Mouse (Mus musculus) urinary bladder, adult 18-20 months (tissue): ENCODE results near the gene Furin.
A peak's percentile ranks its signal among the peaks of the same experiment; 100 is the strongest.
"Not testable (repeated sequence)": the region's sequence is repeated elsewhere in the genome, so short reads cannot be mapped to it uniquely, and the experiment has no call there.

Experiments
- DNase-seq, 2 experiments: peaks; one replicate each; pipeline ENCODE4 v3.0.0; 2022; ENCODE audit warnings: low spot score in 2 of 2, mixed read lengths in 2 of 2

Gene Furin

DNA sequence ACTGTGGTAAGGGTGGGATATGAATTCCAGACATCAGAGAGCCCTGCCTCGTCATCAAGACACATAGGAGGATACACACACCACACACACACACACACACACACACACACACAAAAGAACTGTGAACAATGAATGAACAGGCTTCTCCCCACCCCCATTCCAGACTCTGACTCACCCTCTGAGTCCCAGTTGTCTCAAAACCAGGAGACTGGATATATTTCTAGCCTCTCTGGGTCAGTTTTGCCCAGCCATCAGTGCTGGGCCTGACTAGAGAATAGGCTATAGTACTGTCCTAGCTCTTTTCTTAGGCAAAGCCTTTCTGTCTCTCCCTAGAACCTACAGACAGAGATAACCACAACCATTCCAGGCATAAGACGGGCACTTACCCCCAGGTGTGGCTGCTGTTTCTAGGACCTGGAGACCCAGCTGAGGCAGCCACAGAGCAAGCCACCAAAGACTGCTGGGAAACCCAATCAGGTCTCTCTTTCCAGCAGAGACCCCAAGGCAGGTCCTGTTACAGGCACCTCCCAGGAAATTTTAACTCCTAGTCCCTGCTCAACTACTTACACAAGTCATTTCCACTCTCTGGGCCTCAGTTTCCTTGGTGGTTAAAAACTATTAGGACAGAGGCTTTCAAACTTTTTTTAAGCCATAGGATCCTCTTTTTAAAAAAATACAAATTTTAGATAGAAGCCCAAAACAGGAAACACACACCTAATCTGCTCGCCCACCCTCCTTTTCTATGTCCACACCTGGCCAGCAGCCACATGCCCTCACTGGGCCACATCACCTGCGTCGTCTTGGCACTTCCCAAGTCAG lies 4.0 kb downstream of the Furin start:
- no peak for DNase-seq

DNA sequence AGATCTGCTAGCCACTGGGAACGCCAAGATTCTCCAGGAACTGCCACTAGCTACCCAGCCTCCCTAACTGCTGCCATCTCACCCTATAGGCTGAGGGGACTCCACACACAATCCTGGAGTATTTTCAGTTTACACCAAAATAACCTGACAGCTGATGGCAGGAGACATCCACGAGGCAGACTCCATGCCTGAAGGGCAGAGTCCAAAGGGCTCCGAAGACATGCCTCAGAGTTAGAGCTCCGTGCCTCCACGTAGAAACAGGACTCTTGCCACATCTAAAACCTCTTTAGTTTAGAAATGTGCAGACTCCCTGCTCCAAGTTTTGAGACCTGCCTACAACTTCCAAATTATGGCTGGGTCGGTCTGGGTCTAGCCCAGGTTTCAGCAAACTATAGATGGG lies 4.7 kb downstream of the Furin start:
- DNase-seq, result no peak

DNA sequence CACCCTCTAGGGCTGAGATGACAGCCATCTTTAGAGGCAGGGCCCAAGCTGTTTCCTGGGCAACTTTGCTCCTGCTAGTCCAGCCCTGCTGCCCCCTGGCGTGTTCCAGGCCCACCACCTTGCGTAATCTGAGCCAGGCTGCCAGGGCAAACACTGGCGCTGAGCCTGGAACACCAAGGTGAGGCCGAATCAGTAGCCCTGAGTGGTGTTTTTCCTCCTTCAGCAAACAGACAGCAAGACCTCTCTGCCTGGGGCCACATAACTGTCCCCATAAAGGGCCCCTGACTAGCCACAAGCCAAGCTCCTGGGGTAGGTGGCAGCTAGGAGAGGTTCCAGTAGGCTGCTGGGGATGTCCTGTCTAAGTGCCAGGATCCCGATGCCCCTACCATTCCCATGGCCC lies 5.1 kb downstream of the Furin start:
- peak; percentile 58 to 70 for DNase-seq

DNA sequence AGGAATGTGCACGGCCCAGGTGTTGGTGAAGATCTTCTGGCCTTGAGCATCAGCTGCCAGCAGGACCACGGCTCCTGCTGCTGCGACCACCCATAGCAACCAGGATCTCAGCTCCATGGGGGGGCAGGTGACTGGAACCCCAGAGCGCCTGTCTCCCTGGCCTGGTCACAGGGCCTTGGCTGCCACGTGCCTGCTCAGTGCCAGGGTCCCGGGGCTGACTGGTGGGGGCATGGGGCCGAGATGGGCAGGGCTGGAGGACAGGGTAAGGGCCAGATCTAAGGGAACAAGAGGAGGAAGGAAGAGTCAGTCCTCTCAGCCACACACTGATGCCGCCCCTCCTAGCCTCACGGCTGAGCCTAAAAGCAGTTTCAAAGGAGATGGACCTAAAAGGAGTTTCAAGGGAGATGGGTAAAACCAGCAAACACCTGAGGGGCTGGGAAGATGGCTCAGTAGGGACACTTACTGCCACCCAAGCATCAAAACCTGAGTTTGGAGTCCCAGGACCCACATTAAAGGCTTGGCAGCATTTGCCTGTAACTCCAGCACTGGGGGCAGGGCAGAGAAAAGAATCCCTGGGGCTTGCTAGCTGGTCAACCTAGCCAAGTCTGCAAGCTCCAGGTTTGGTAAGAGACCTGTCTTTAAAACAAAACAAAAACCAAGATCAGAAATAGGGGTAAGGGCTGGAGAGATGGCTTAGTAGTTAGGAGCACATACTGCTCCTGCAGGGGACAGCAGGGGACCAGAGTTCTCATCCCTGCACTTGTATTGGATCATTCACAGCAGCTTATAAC lies 6.4 kb downstream of the Furin start:
- no peak for DNase-seq

DNA sequence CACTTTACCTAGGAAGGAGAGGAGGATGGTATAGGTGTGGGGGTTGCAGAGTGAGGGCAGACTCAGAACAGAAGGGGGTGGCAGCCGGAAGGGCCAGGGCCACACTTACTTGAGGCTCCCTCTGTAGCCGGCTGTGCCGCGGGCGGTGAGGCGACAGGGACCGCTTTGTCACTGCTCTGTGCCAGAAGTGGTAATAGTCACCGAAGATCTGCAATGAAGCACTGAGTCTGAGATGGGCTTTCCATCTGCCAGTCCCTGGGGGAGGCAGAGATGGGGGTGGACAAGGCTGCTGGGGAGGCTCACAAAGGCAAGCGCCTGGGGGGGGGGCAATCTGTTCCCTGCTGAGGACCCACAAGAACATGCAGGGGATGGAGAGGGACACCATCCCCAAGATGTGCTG lies 7.2 kb downstream of the Furin start:
- DNase-seq, result no peak

DNA sequence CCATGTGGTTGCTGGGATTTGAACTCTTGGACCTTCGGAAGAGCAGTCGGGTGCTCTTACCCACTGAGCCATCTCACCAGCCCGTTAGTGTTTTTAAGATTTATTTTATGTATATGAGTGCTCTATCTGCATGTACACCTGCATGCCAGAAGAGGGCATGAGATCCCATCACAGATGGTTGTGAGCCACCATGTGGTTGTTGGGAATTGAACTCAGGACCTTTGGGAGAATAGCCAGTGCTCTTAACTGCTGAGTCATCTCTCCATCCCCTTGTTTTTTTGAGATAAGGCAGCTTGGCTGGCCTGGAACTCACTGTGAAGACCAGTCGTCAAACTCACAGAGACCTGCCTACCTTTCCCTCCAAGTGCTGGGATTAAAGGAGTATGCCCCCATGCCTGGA lies 8.8 kb downstream of the Furin start:
- not testable (repeated sequence) for DNase-seq

DNA sequence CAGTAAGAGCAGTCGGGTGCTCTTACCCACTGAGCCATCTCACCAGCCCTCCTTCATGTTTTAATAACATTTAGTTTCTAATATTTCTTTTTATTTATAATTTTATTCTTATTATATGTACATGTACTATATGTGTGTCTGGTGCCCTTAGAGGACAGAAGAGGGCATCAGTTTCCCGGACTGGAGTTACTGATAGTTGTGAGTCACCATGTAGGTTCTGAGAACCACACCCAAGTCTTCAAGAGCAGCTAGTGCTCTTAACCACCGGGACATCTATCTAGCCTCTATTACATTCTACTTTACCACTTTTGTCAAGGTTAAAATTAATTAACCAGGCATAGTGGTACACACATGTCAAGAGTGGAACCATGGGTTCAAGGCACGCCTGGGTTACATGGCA lies 10.6 kb downstream of the Furin start:
- no peak for DNase-seq

DNA sequence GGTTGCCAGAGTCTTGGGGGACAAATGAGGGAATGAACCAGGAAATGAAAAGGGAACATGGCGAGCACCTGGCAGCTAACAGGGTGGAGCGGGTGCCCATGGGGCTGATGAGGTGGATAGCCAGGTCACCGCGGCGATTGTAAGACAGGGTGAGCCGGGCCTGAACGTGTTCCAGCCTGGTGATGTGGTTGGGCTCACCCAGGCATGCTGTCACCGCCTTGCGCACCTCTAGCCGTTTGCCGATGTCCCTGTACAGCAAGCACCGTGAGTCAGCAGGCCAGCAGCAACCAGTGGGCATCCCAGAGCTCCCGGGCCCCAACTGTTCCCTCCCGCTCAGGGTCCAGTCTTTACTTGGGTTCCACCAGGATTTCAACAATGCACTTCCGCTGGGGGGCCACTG lies 13.1 kb downstream of the Furin start:
- DNase-seq, result peak in 1 of 2 experiments; percentile 59

DNA sequence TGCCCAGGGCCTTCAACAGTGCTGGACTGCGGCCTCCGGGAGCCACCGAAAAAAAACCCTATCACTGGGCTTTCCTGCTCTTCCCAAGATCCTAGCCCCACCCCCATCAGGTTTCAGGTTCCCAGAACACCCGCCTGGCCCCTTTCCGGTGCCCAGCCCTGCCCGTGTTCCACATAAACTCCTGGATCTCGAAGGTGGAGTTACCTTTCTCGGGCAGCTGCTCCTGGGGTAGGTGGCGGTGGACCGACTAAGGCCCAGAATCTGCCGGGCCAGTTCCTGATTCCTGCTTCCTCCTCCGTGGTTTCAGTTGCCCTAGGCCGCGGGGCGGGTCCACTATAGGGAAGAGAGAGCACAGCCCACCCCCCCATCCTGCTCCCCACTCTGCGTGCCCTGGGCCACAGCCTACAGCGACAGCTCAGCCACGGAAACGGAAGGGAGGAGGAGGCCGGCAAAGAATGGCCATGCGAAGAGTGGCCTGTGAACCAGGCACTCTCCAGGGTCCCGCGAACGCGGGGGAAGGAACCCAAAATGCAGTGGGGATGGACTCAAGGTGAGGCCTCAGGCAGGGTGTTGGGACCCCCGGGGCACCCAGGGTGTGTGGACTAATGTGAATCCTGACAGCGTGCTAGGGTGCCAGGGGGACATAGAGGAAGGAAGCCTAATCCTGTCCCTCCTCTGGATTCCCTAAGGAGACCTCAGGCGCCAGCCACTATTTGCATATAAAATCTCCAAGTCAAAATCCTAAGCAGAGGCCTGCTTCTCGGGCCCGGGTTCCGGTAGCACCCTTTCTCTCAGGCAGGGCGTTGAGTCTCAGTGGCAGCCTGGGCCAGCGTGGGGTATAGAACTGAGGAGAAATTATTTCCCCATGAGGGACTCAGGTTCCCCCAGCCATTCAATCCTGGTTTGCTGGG lies 17.3 kb downstream of the Furin start, which contains the start of gene Fes:
Gene Fes (minus strand): TSS at position 314 of the 911 bp plus-strand sequence.
- DNase-seq, result peak in 1 of 2 experiments; percentile 41

DNA sequence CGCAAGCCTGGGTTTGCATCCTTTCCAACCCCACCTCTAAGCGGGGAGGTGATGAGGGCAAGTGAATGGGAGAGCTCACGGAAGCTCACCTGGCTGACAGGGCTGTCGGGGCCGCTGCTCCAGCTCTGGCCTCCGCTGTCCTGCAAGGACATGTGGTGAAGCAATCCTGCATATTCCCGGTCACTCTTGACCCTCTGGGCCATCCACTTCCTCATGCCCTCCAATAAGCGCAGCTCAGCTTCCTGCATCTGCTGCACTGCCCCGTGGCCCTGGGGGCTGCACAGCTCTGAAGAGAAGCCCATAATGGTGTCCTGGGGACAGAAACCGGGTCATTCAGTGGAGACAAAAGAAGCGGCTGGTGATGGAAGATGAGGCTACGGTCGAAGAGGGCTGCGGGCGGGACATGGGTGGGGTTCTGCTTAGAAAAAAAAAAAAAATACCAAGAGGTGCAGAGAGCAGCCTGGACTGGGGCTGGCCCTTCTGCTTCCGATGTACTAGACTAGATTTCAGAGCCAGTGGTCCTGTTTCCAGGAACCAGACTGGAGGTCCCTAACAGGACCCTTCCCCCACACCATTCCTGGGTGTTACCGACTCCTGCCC lies 18.1 kb downstream of the Furin start:
- DNase-seq, result no peak

DNA sequence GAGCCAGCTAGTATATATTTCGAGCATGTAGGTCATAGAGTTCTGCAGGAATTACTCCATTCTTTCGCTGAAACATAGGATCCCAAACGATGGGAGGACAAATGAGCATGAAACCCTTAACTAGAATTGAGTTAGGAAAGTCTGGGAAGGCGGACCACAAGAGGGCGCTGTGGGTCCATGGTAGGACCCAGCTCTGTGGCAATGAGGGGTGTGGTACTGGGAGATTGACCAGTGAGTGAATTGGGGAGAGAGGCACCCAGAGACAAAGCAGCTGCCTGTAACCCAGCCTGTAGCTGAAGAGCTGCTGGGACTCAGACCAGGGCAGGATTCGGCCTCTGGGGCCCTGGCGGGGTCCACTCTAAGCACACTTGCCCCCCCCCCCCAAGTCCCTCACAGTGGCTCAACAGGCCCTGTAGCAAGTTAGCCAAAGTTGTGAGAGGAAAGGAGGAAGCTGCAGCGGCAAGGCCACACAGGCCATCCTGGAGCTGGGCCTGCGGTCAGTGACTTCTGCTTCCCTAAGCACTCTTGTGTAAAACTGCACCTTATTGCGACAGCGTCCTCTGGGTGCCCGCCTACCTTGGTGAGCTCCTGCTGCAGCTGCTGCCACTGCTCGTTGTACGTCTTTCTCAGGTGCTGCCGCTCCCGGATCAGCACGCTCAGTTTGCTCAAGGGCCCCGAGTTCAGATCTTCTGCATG lies 18.9 kb downstream of the Furin start:
- peak; percentile 82 to 86 for DNase-seq

DNA sequence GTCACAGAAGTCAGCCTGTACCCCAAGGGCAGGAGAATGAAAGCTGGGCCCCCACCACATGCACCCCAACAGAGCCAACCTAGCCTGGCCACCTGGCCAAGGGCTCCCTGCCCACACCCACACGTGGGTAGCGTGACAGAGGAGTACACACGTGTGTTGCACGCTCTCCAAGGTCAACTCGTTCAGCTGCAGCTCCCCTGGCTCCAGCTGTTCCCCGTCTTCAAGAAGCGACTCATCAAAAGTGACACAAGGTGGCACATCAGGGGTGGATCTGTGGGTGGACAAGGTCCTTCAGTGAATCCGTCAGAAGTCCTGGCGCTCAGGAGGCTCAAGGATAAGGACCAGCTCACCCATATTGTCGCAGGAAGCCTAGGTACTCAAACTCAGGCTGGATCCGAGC lies 22.3 kb downstream of the Furin start:
- no peak for DNase-seq

DNA sequence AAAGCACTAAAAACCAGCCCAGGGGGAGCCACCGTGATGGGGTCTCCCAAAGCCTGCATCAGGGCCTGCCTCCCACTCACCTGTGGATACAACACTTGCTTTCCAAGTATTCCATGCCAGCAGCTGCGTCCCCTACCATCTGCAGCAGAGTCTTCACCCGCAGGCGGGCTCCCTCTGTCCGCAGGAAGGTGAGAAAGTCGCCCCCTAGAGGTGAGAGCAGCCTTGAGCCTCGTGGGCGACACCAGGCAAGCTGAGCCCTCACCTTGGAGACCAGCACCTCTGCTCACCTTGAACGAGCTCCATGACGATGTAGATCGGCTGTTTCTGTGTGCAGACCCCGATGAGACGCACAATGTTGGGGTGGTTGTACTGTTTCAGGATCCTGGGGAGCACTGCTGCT lies 25.7 kb downstream of the Furin start:
- no peak for DNase-seq

DNA sequence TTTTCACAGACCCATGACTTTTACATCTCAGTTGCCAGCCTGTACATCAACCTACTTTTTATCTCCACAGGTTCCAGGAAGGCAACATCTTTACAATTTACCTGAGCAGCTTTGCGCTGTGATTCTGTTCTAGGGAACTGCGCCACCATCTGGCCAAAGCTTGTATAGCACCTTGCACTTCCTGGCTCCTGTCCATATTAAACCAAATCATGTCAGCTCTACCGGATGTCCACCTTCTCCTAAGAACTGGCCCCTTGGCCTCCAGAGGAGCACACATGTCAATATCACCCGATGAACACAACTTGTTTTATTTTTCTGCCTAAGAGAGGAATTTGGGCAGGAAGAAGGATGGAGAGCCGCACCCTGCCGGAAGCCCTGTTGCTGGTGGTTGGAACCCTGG lies 27.8 kb downstream of the Furin start:
- DNase-seq, result peak in 1 of 2 experiments; percentile 56

DNA sequence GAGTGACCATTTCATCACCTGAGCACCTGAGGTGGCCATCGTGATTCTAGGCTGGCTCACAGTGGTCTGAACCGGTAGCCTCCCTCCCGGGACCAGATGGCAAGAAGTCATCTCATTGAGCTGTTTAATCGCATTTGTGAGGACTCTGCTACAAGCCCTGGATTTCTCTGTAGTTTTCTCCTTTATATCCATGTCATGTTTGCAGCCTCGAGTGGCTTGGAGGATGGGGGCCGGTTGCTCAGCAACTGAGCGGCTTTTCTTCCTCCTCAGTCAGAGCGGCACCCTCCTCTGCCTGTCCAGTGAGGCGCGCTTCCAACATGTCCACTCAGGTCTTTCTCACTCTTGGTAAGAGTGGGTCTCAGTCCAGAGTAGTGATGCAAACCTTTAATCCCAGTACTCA lies 29.0 kb downstream of the Furin start:
- no peak for DNase-seq

DNA sequence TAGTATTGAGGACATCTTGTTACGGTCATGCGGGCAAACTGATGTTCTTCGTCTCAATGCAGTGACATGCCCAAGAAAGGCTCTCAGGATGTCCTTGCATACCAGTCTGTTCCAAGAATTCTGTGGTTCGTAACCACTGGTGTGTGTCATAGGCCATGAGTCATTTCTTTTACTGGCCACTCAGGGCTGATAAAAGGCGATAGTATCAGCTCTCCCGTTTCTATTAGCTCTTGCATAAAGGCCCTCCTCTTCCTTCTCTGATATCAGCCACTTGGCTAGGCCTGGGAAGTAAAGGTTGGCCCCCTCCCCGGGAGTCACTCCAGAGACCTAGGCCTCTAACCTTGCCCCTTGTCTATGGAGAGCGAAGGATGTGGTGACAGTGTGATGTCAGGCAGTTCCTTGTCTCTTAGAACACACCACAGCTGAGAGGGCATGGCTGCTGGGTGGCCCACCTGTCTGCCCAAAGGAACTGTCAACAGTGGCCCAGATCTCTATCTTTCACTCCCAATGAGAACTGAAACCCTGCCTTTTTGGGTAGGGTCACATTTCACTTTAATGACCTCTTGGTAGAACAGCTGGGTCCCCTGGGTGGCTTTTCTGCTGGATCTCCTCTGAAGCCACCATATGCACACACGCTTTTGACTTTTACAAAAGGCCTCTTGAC lies 29.7 kb downstream of the Furin start:
- peak in 1 of 2 experiments; percentile 63 for DNase-seq

DNA sequence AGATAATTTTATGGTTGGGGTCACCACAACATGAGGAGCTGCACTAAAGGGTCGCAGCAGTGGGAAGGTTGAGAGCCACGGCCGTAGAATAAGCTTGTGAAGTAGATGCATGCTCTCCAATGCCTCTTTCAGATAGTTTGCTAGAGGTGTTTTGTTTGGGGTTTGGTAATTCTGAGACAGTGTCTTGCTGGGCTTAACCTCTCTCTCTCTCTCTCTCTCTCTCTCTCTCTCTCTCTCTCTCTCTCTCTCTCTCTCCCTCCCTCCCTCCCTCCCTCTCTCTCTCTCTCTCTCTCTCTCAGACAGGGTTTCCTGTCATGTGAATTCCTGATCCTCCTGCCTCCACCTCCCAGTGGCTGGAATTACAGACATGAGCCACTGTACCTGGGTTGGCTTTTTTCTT lies 30.5 kb downstream of the Furin start:
- DNase-seq, result no peak

DNA sequence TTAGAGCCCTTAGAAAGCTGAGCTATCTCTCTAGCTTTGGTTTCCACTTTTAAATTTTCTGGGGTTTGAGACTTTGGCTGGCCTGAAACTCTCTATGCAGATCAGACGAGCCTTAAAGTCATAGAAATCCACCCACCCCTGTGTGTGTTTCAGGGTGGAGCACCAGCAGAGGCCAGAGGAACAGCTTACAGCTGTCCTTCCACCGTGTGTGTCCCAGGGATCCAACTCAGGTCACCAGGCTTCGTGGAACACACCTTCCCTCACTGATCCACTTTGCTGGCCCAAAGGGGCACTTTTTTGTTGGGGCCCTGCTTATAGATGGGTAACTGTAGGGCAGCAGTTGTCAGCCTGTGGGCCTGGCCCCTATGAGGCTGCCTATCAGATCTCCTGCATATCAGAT lies 31.0 kb downstream of the Furin start:
- no peak for DNase-seq

DNA sequence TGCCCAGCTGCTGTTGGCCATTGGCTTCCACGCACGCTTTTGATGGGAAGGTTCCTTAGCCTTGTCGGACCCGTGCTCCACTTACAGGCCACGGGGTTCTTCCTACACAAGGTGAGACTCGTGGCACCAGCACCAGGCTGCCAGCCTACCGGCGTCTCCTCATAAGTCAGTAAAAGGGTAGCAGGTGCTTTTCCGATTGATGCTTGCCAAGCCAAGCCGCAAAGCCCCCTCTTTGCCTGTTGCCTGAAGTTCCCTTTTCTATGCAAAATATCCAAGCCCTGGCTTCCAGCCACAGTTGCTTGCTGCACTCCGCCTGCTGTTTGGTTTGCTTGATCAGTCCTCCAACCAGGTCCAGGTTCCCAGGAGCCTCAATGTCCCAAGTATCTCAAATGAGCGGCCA lies 31.4 kb downstream of the Furin start:
- DNase-seq, result no peak

DNA sequence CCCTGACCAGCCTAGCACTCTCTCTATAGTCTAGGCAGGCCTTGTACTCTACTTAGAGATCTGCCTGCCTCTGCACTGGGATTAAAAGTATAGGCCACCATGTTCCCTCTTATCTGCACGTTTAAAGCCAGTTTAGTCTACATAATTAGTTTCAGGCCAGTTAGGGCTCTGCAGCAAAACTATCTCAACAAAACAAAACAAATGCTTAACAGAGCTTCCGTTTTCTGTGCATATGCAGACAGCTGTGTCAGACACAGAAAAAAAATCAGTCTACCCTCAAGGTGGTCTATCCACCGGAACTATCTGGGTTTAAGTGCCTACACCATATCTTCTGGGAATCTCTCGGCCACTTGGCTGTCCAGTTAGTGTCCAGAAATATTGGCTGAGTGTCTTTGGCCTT lies 31.9 kb downstream of the Furin start:
- no peak for DNase-seq
